24 mouse cellular contexts compared by ENCODE assay signal in genomic region chr2:128547079-128547478, GRCm38 (mm10). TPM values are rescaled to one million over a fixed set of nuclear protein-coding genes. Genes with fewer than 3 reads are reported as not detected.
"Had no signal": no experiment of that assay in that cellular context is flagged by ENCODE, and none has a peak within 500 bp of the region (broad histone marks: within the 10 kb centered on the region; RNA-seq: fewer than 3 reads in every experiment).

No protein-coding gene starts in this region.

- H3K4me2 ChIP-seq: liver, embryonic 13.5 days; midbrain, embryonic 12.5 days; midbrain, embryonic 15.5 days; neural tube, embryonic 12.5 days; neural tube, embryonic 15.5 days had no signal

- H3K9me3 ChIP-seq: liver, embryonic 13.5 days; midbrain, embryonic 12.5 days; midbrain, embryonic 15.5 days; neural tube, embryonic 12.5 days; neural tube, embryonic 15.5 days had no signal

- ATAC-seq: intestine, postnatal 0 days; midbrain, embryonic 15.5 days had no signal

- H3K27ac ChIP-seq: kidney, postnatal 0 days; layer of hippocampus, adult 2 months; liver, embryonic 13.5 days; macrophage; midbrain, embryonic 12.5 days; midbrain, embryonic 15.5 days; neural tube, embryonic 12.5 days; neural tube, embryonic 15.5 days had no signal

- H3K27me3 ChIP-seq: liver, embryonic 13.5 days; midbrain, embryonic 12.5 days; midbrain, embryonic 15.5 days; neural tube, embryonic 12.5 days; neural tube, embryonic 15.5 days had no signal

- H3K4me3 ChIP-seq: layer of hippocampus, adult 2 months; liver, embryonic 13.5 days; midbrain, embryonic 12.5 days; midbrain, embryonic 15.5 days; neural tube, embryonic 12.5 days; neural tube, embryonic 15.5 days had no signal

- H3K9ac ChIP-seq: liver, embryonic 13.5 days; midbrain, embryonic 12.5 days; midbrain, embryonic 15.5 days; neural tube, embryonic 12.5 days; neural tube, embryonic 15.5 days had no signal

- H3K36me3 ChIP-seq: liver, embryonic 13.5 days; midbrain, embryonic 12.5 days; midbrain, embryonic 15.5 days; neural tube, embryonic 12.5 days; neural tube, embryonic 15.5 days had no signal

- DNase-seq: kidney, adult 2 months; kidney, postnatal 25 days; layer of hippocampus, adult 9-11 months; liver, embryonic 13.5 days; lung, adult 2 months; right cerebral cortex, adult 18-20 months; right cerebral cortex, postnatal 14 days; right cerebral cortex, postnatal 4 days; thymus, postnatal 25 days had no signal

RNA-seq across cellular contexts. Expression of gene Spdye4c, which starts 43.9 kb away (rescaled TPM):
- polyA plus RNA-seq: intestine, postnatal 0 days; kidney, adult 2 months; kidney, embryonic 14.5 days; kidney, postnatal 0 days; large intestine, adult 2 months; limb, embryonic 11.5 days; liver, adult 2 months; liver, embryonic 13.5 days; liver, embryonic 16.5 days; lung, adult 2 months; macrophage; midbrain, embryonic 12.5 days; midbrain, embryonic 15.5 days; neural tube, embryonic 12.5 days; neural tube, embryonic 15.5 days; stomach, embryonic 16.5 days; thymus, postnatal 0 days had no signal
